Mouse (Mus musculus) hindbrain, postnatal 0 days (tissue): ENCODE data around the gene Higd1a. TPM values are rescaled to one million over a fixed set of nuclear protein-coding genes. Genes with fewer than 3 reads are reported as not detected.

Source experiments
- ATAC-seq: fragments of 200-750 bp; cut with Nextera tagmentation; 2 replicates; pipeline ENCODE4 v1.8.0; 2017; ENCODE audit warnings: mild to moderate bottlenecking, moderate TSS enrichment, moderate library complexity
- DNase-seq: peaks from one replicate; pipeline ENCODE4 v3.0.0-alpha.2; 2015; ENCODE audit warnings: low spot score
- H3K27ac ChIP-seq: fragments of 300-500 bp; sonication (generic); 2 replicates; pipeline ENCODE4 v1.5.1; 2014; ENCODE audit warnings: mild to moderate bottlenecking
- H3K27me3 ChIP-seq: fragments of 300-500 bp; sonication (generic); 2 replicates; pipeline ENCODE4 v1.6.1; 2014; ENCODE audit warnings: low read length, mixed read lengths; ENCODE audit not compliant: insufficient read depth
- H3K36me3 ChIP-seq: fragments of 300-500 bp; sonication (generic); 2 replicates; pipeline ENCODE4 v1.6.1; 2014; ENCODE audit warnings: low read length, mixed read lengths; ENCODE audit not compliant: insufficient read depth
- H3K4me1 ChIP-seq: fragments of 300-500 bp; sonication (generic); 2 replicates; pipeline ENCODE4 v1.6.1; 2014; ENCODE audit warnings: antibody characterized with exemption, low read length, mixed read lengths; ENCODE audit not compliant: insufficient read depth
- H3K4me2 ChIP-seq: fragments of 300-500 bp; sonication (generic); 2 replicates; pipeline ENCODE4 v1.6.1; 2014; ENCODE audit warnings: low read depth, mild to moderate bottlenecking, low read length, moderate library complexity, mixed read lengths
- H3K4me3 ChIP-seq: fragments of 300-500 bp; sonication (generic); 2 replicates; pipeline ENCODE4 v1.5.1; 2014; ENCODE audit warnings: low read length
- H3K9ac ChIP-seq: fragments of 300-500 bp; sonication (generic); replicated peaks from 2 replicates; pipeline ENCODE4 v1.6.1; 2014; ENCODE audit warnings: mild to moderate bottlenecking, low read length, moderate library complexity, mixed read lengths
- H3K9me3 ChIP-seq: fragments of 300-500 bp; sonication (generic); 2 replicates; pipeline ENCODE4 v1.6.1; 2016; ENCODE audit warnings: low read length, mixed read lengths
- CTCF ChIP-seq: IDR thresholded peaks from 2 replicates; pipeline ENCODE4 v1.5.1; 2016; ENCODE audit warnings: antibody characterized with exemption, control low read depth, low read depth
- WGBS: fragments of 180-500 bp; shearing (Covaris S2); extraction: QIAGEN DNeasy Blood & Tissue Kit; methylation state at CpG from one replicate; pipeline ENCODE4 v1.1.7; 2014; 5-methylcytosine and 5-hydroxymethylcytosine counted together
- polyA plus RNA-seq: library from polyadenylated mRNA; unstranded; fragments of >200 nt; fragmentation: Nextera tagmentation; extraction: Ambion mirVana; gene quantifications from 2 replicates; pipeline ENCODE4 v1.2.1, GENCODE M21; 2015
- total RNA-seq: library from RNA; depleted of rRNA; stranded (reverse); fragments of >200 nt; gene quantifications from 2 replicates; pipeline ENCODE4 v1.2.3, GENCODE M21; 2014; rRNA removed

The Higd1a gene
- total and polyA plus RNA-seq, 2 experiments from 2014 or later = 27.2 to 197 TPM

- Histone ChIP-seq H3K36me3 (no peaks in the 10 kb centered on the region), H3K4me3 (no peak overlapping the region), H3K9ac (no peak overlapping the region), H3K27ac (peak overlapping the region; percentile 1; the same call in 1 of the 2 replicates), H3K9me3 (no peaks in the 10 kb centered on the region), H3K27me3 (no peaks in the 10 kb centered on the region), H3K4me2 (no peak overlapping the region), H3K4me1 (peaks cover 16% of the 10 kb centered on the region)
- 46% methylated on average over 3 of the region's 3 CpGs for WGBS
- ATAC-seq (peak; percentile 4; the same call in 1 of the 2 replicates), DNase-seq (no peak)
- TF ChIP-seq CTCF = no peak
These were observed 49.7 kb downstream of the Higd1a start for GRCm38 (mm10) chr9:121808511-121808910.

GRCm38 (mm10) chr9:121807947-121808346, 50.2 kb downstream of the Higd1a start:
- Histone ChIP-seq H3K4me3 (no peak overlapping the region), H3K27me3 (no peaks in the 10 kb centered on the region), H3K4me1 (peaks cover 16% of the 10 kb centered on the region), H3K9me3 (no peaks in the 10 kb centered on the region), H3K9ac (no peak overlapping the region), H3K36me3 (no peaks in the 10 kb centered on the region), H3K27ac (0 out of 2 replicates have a peak overlapping the region, but pooled peaks have one; percentile 11), H3K4me2 (no peak overlapping the region)
- DNase-seq = peak; percentile 25
- no peak for TF ChIP-seq CTCF
- WGBS = 36% methylated on average over 7 of the region's 7 CpGs
- no peak for ATAC-seq

- Histone ChIP-seq H3K4me2 (no peak overlapping the region), H3K4me1 (peaks cover 16% of the 10 kb centered on the region), H3K36me3 (no peaks in the 10 kb centered on the region), H3K27me3 (no peaks in the 10 kb centered on the region), H3K4me3 (no peak overlapping the region), H3K27ac (0 out of 2 replicates have a peak overlapping the region, but pooled peaks have one; percentile 11), H3K9me3 (no peaks in the 10 kb centered on the region), H3K9ac (no peak overlapping the region)
- WGBS = 48% methylated on average over 1 of the region's 1 CpGs
- DNase-seq = no peak
- ATAC-seq = no peak
- TF ChIP-seq CTCF = no peak
These were observed 50.6 kb downstream of the Higd1a start for GRCm38 (mm10) chr9:121807546-121807945.

- ATAC-seq (no peak), DNase-seq (no peak)
- H3K27ac ChIP-seq = no peak overlapping the region
- H3K4me1 ChIP-seq = no peaks in the 10 kb centered on the region
- 77% methylated on average over 7 of the region's 7 CpGs for WGBS
- no peaks in the 10 kb centered on the region for H3K9me3 ChIP-seq
- no peaks in the 10 kb centered on the region for H3K27me3 ChIP-seq
- H3K36me3 ChIP-seq = no peaks in the 10 kb centered on the region
- H3K4me2 ChIP-seq = no peak overlapping the region
- H3K9ac ChIP-seq = no peak overlapping the region
- TF ChIP-seq CTCF = no peak
- no peak overlapping the region for H3K4me3 ChIP-seq
These were observed 55.4 kb downstream of the Higd1a start for GRCm38 (mm10) chr9:121802747-121803146.

- H3K36me3 ChIP-seq = no peaks in the 10 kb centered on the region
These were observed 59.2 kb downstream of the Higd1a start for GRCm38 (mm10) chr9:121798887-121799520.

More at GRCm38 (mm10) chr9:121798887-121799520, 59.2 kb downstream of the Higd1a start:
- Histone ChIP-seq H3K4me2 (no peak overlapping the region), H3K27me3 (no peaks in the 10 kb centered on the region), H3K27ac (no peak overlapping the region), H3K9me3 (no peaks in the 10 kb centered on the region), H3K4me3 (no peak overlapping the region), H3K4me1 (peaks cover 6% of the 10 kb centered on the region; the same call in 1 of the 2 replicates), H3K9ac (no peak overlapping the region)
- TF ChIP-seq CTCF = no peak
- DNase-seq = no peak
- WGBS = 39% methylated on average over 6 of the region's 6 CpGs
- no peak for ATAC-seq

Other genes with a start within 250 kb of the Higd1a start
- gene Lyzl4, start 216.3 kb downstream of the Higd1a start, total RNA-seq = not detected in 2 replicates
- 0.23 and 0.46 TPM in 2 replicates for gene Lyzl4, start 216.3 kb downstream of the Higd1a start, polyA plus RNA-seq
- 1.3 and 1.4 TPM in 2 replicates for gene Vipr1, start 215.6 kb downstream of the Higd1a start, total RNA-seq
- 0.38 and 0.51 TPM in 2 replicates for gene Vipr1, start 215.6 kb downstream of the Higd1a start, polyA plus RNA-seq
- gene Sec22c, start 152.9 kb downstream of the Higd1a start, total RNA-seq = 19.0 and 25.2 TPM in 2 replicates
- gene Sec22c, start 152.9 kb downstream of the Higd1a start, polyA plus RNA-seq = 26.2 and 28.6 TPM in 2 replicates
- 62.4 and 62.6 TPM in 2 replicates for gene Ss18l2, start 148.0 kb downstream of the Higd1a start, total RNA-seq
- 231 and 246 TPM in 2 replicates for gene Ss18l2, start 148.0 kb downstream of the Higd1a start, polyA plus RNA-seq
- gene Nktr, start 139.2 kb downstream of the Higd1a start, total RNA-seq = 68.7 and 76.6 TPM in 2 replicates
- 47.1 and 50.4 TPM in 2 replicates for gene Nktr, start 139.2 kb downstream of the Higd1a start, polyA plus RNA-seq
- 62.3 and 70.1 TPM in 2 replicates for gene Zfp651, start 99.0 kb downstream of the Higd1a start, total RNA-seq
- 23.6 and 25.5 TPM in 2 replicates for gene Zfp651, start 99.0 kb downstream of the Higd1a start, polyA plus RNA-seq
- gene Klhl40, start 80.8 kb downstream of the Higd1a start, total RNA-seq = 2.1 and 4.1 TPM in 2 replicates
- gene Klhl40, start 80.8 kb downstream of the Higd1a start, polyA plus RNA-seq = 2.3 and 2.4 TPM in 2 replicates
- gene Hhatl, start 65.9 kb downstream of the Higd1a start, total RNA-seq = 1.2 and 1.8 TPM in 2 replicates
- gene Hhatl, start 65.9 kb downstream of the Higd1a start, polyA plus RNA-seq = 0.78 and 0.85 TPM in 2 replicates
- gene Ccdc13, start 18.9 kb downstream of the Higd1a start, total RNA-seq = 3.7 and 5.6 TPM in 2 replicates
- gene Ccdc13, start 18.9 kb downstream of the Higd1a start, polyA plus RNA-seq = 3.3 and 4.0 TPM in 2 replicates
- 1.0 and 5.1 TPM in 2 replicates for gene Ackr2, start 40.0 kb upstream of the Higd1a start, total RNA-seq
- gene Ackr2, start 40.0 kb upstream of the Higd1a start, polyA plus RNA-seq = 0.93 and 1.0 TPM in 2 replicates
- not detected in 2 replicates for gene Cyp8b1, start 57.9 kb upstream of the Higd1a start, total RNA-seq
- gene Cyp8b1, start 57.9 kb upstream of the Higd1a start, polyA plus RNA-seq = not detected in 2 replicates
- gene Fam198a, start 92.6 kb upstream of the Higd1a start, total RNA-seq = 5.8 and 7.5 TPM in 2 replicates
- gene Fam198a, start 92.6 kb upstream of the Higd1a start, polyA plus RNA-seq = 2.1 TPM in 2 replicates
- 106 and 264 TPM in 2 replicates for gene Pomgnt2, start 138.7 kb upstream of the Higd1a start, total RNA-seq
- gene Pomgnt2, start 138.7 kb upstream of the Higd1a start, polyA plus RNA-seq = 33.0 and 33.2 TPM in 2 replicates